Mouse (Mus musculus): ENCODE results near the gene Mif4gd. TPM values are rescaled to one million over a fixed set of nuclear protein-coding genes. Genes with fewer than 3 reads are reported as not detected.

Gene Mif4gd
- total RNA-seq, 1 experiment from 2014 or later, result 205 TPM

GRCm38 (mm10) chr11:115632862-115633261 is 20.1 kb upstream of the Mif4gd start:
- DNase-seq, result no peak

GRCm38 (mm10) chr11:115632247-115632646 is 19.5 kb upstream of the Mif4gd start:
- no peak for DNase-seq

GRCm38 (mm10) chr11:115631505-115631890 is 18.7 kb upstream of the Mif4gd start:
- no peak for DNase-seq

GRCm38 (mm10) chr11:115630532-115631504 is 18.0 kb upstream of the Mif4gd start:
- no peak for DNase-seq

- DNase-seq, result no peak
These were observed 17.2 kb upstream of the Mif4gd start for GRCm38 (mm10) chr11:115629734-115630531.

- DNase-seq, result no peak
These were observed 15.8 kb upstream of the Mif4gd start for GRCm38 (mm10) chr11:115628465-115629101.

GRCm38 (mm10) chr11:115627705-115628464 is 15.1 kb upstream of the Mif4gd start, which contains the start of gene Slc25a19:
Slc25a19 (minus strand) TSS chr11:115628295.
- DNase-seq, result peak; percentile 99

- DNase-seq, result no peak
These were observed 14.3 kb upstream of the Mif4gd start for GRCm38 (mm10) chr11:115626824-115627616.

- no peak for DNase-seq
These were observed 13.1 kb upstream of the Mif4gd start for GRCm38 (mm10) chr11:115625877-115626276.

- no peak for DNase-seq
These were observed 10.8 kb upstream of the Mif4gd start for GRCm38 (mm10) chr11:115623487-115624070.

GRCm38 (mm10) chr11:115619949-115620348 is 7.2 kb upstream of the Mif4gd start:
- DNase-seq, result no peak

GRCm38 (mm10) chr11:115618732-115619516 is 6.2 kb upstream of the Mif4gd start:
- DNase-seq, result no peak

GRCm38 (mm10) chr11:115618001-115618400 is 5.2 kb upstream of the Mif4gd start:
- no peak for DNase-seq

- DNase-seq, result peak; percentile 66
These were observed 4.1 kb upstream of the Mif4gd start for GRCm38 (mm10) chr11:115616893-115617292.

- DNase-seq, result no peak
These were observed 3.6 kb upstream of the Mif4gd start for GRCm38 (mm10) chr11:115616371-115616770.

- peak; percentile 54 for DNase-seq
These were observed 3.1 kb upstream of the Mif4gd start for GRCm38 (mm10) chr11:115615875-115616274.

GRCm38 (mm10) chr11:115615108-115615825 is 2.5 kb upstream of the Mif4gd start:
- DNase-seq, result peak; percentile 59

- DNase-seq, result no peak
These were observed 1.8 kb upstream of the Mif4gd start for GRCm38 (mm10) chr11:115614346-115615107.

All from adrenal gland, postnatal 25 days (tissue).